Comparison of ENCODE assay signal across 19 mouse cellular contexts in genomic region chr14:11663661-11664215, GRCm38 (mm10).
DNase-seq lines count a peak whose midpoint lies in the region; ATAC-seq and TF ChIP-seq lines count a peak whose summit lies in the region.
"Had no signal": no experiment of that assay in that cellular context is flagged by ENCODE, and none has a peak within 500 bp of the region (broad histone marks: within the 10 kb centered on the region; RNA-seq: fewer than 3 reads in every experiment).

No protein-coding gene starts in this region.

- H3K9ac ChIP-seq in embryonic facial prominence, embryonic 13.5 days, result no peak overlapping the region
- H3K9ac ChIP-seq in hindbrain, embryonic 15.5 days, result no peak overlapping the region
- no peak overlapping the region for H3K9ac ChIP-seq in hindbrain, embryonic 11.5 days (ENCODE audit: low read depth, low read length)
- no peak overlapping the region for H3K9ac ChIP-seq in midbrain, postnatal 0 days (replicated peaks; ENCODE audit: low read length, poor library complexity, severe bottlenecking)
- H3K9ac ChIP-seq: kidney, embryonic 15.5 days; liver, embryonic 12.5 days; lung, embryonic 15.5 days; stomach, embryonic 15.5 days had no signal

- no peak for TF ChIP-seq POLR2A in cerebellum, adult 2 months (IDR thresholded peaks at IDR 0.05; ENCODE audit: borderline replicate concordance, insufficient read depth, low read length)

- 10% methylated on average over 11 of the region's 11 CpGs for WGBS in embryonic facial prominence, embryonic 13.5 days
- WGBS in embryonic facial prominence, embryonic 10.5 days, result 8% methylated on average over 11 of the region's 11 CpGs
- WGBS in hindbrain, embryonic 15.5 days, result 21% methylated on average over 11 of the region's 11 CpGs
- 14% methylated on average over 11 of the region's 11 CpGs for whole genome bisulfite sequencing in hindbrain, embryonic 11.5 days
- 23% methylated on average over 11 of the region's 11 CpGs for WGBS in midbrain, postnatal 0 days
- 79% methylated on average over 11 of the region's 11 CpGs for WGBS in cerebellum, adult 2 months

- H3K4me3 ChIP-seq in embryonic facial prominence, embryonic 13.5 days, result no peak overlapping the region
- H3K4me3 ChIP-seq in embryonic facial prominence, embryonic 10.5 days, result no peak overlapping the region
- no peak overlapping the region for H3K4me3 ChIP-seq in hindbrain, embryonic 15.5 days
- H3K4me3 ChIP-seq in hindbrain, embryonic 11.5 days (ENCODE audit: low read depth, low read length), result no peak overlapping the region
- no peak overlapping the region for H3K4me3 ChIP-seq in midbrain, postnatal 0 days (ENCODE audit: low read depth, low read length)
- no peak overlapping the region for H3K4me3 ChIP-seq in cerebellum, adult 2 months (replicated peaks; ENCODE audit: insufficient read depth, low read depth, low read length)
- H3K4me3 ChIP-seq: erythroblast, embryonic 14.5 days; hindbrain, embryonic 10.5 days; kidney, embryonic 15.5 days; liver, embryonic 12.5 days; lung, embryonic 15.5 days; stomach, embryonic 15.5 days had no signal

- ATAC-seq in embryonic facial prominence, embryonic 13.5 days (ENCODE audit: insufficient number of reproducible peaks, insufficient read depth, low FRiP score, low TSS enrichment, low read depth), result no peak
- ATAC-seq in hindbrain, embryonic 15.5 days (ENCODE audit: low FRiP score, low read depth), result no peak
- ATAC-seq in hindbrain, embryonic 11.5 days (ENCODE audit: low FRiP score), result no peak
- ATAC-seq in midbrain, postnatal 0 days (ENCODE audit: low FRiP score), result no peak
- ATAC-seq: intestine, embryonic 16.5 days; liver, embryonic 12.5 days had no signal

- peaks cover 39% of the 10 kb centered on the region for H3K4me1 ChIP-seq in embryonic facial prominence, embryonic 13.5 days
- H3K4me1 ChIP-seq in embryonic facial prominence, embryonic 10.5 days, result peaks cover 55% of the 10 kb centered on the region
- peaks cover 29% of the 10 kb centered on the region for H3K4me1 ChIP-seq in hindbrain, embryonic 15.5 days (replicated peaks)
- H3K4me1 ChIP-seq in hindbrain, embryonic 11.5 days (replicated peaks; ENCODE audit: control insufficient read depth, insufficient read depth, low read length), result 0 out of 2 replicates have a peak, but pooled peaks cover 2% of the 10 kb centered on the region
- peaks cover 4% of the 10 kb centered on the region; the same call in 1 of the 2 replicates for H3K4me1 ChIP-seq in midbrain, postnatal 0 days (ENCODE audit: insufficient read depth, low read length)
- peaks cover 3% of the 10 kb centered on the region; the same call in 1 of the 2 replicates for H3K4me1 ChIP-seq in cerebellum, adult 2 months (ENCODE audit: control insufficient read depth, insufficient read depth, low read length)
- H3K4me1 ChIP-seq: liver, embryonic 12.5 days; lung, embryonic 15.5 days had no signal

- no peaks in the 10 kb centered on the region for H3K27me3 ChIP-seq in embryonic facial prominence, embryonic 13.5 days
- H3K27me3 ChIP-seq in embryonic facial prominence, embryonic 10.5 days (replicated peaks; ENCODE audit: low read depth, poor library complexity, severe bottlenecking), result no peaks in the 10 kb centered on the region
- H3K27me3 ChIP-seq in hindbrain, embryonic 15.5 days, result no peaks in the 10 kb centered on the region
- H3K27me3 ChIP-seq in hindbrain, embryonic 11.5 days (ENCODE audit: control insufficient read depth, insufficient read depth, low read length), result no peaks in the 10 kb centered on the region
- H3K27me3 ChIP-seq in midbrain, postnatal 0 days (ENCODE audit: insufficient read depth, low read length), result no peaks in the 10 kb centered on the region
- H3K27me3 ChIP-seq in cerebellum, adult 2 months (ENCODE audit: control insufficient read depth, insufficient read depth, low read length), result no peaks in the 10 kb centered on the region
- H3K27me3 ChIP-seq: kidney, embryonic 15.5 days; lung, embryonic 15.5 days; stomach, embryonic 15.5 days had no signal

- H3K4me2 ChIP-seq in embryonic facial prominence, embryonic 13.5 days, result 0 out of 2 replicates have a peak overlapping the region, but pooled peaks have one; percentile 9
- H3K4me2 ChIP-seq in hindbrain, embryonic 15.5 days, result no peak overlapping the region
- no peak overlapping the region for H3K4me2 ChIP-seq in hindbrain, embryonic 11.5 days (replicated peaks; ENCODE audit: low read depth, low read length)
- no peak overlapping the region for H3K4me2 ChIP-seq in midbrain, postnatal 0 days (ENCODE audit: low read depth, low read length, poor library complexity, severe bottlenecking)
- H3K4me2 ChIP-seq: kidney, embryonic 15.5 days; liver, embryonic 12.5 days; lung, embryonic 15.5 days; stomach, embryonic 15.5 days had no signal

- no peak overlapping the region for H3K27ac ChIP-seq in embryonic facial prominence, embryonic 13.5 days
- no peak overlapping the region for H3K27ac ChIP-seq in embryonic facial prominence, embryonic 10.5 days (replicated peaks)
- H3K27ac ChIP-seq in hindbrain, embryonic 15.5 days (replicated peaks), result 0 out of 2 replicates have a peak overlapping the region, but pooled peaks have one; percentile 12
- H3K27ac ChIP-seq in hindbrain, embryonic 11.5 days (ENCODE audit: low read depth, low read length), result no peak overlapping the region
- no peak overlapping the region for H3K27ac ChIP-seq in midbrain, postnatal 0 days (ENCODE audit: low read depth, low read length)
- no peak overlapping the region for H3K27ac ChIP-seq in cerebellum, adult 2 months (ENCODE audit: insufficient read depth, low read length)
- H3K27ac ChIP-seq: hindbrain, embryonic 10.5 days; kidney, embryonic 15.5 days; liver, embryonic 12.5 days; lung, embryonic 15.5 days; stomach, embryonic 15.5 days had no signal

- no peaks in the 10 kb centered on the region for H3K9me3 ChIP-seq in embryonic facial prominence, embryonic 13.5 days
- H3K9me3 ChIP-seq in embryonic facial prominence, embryonic 10.5 days, result no peaks in the 10 kb centered on the region
- no peaks in the 10 kb centered on the region for H3K9me3 ChIP-seq in hindbrain, embryonic 15.5 days
- H3K9me3 ChIP-seq in hindbrain, embryonic 11.5 days (ENCODE audit: control insufficient read depth, low read length), result no peaks in the 10 kb centered on the region
- no peaks in the 10 kb centered on the region for H3K9me3 ChIP-seq in midbrain, postnatal 0 days (ENCODE audit: low read length)
- H3K9me3 ChIP-seq: kidney, embryonic 15.5 days; liver, embryonic 12.5 days; lung, embryonic 15.5 days; stomach, embryonic 15.5 days had no signal

- H3K36me3 ChIP-seq in embryonic facial prominence, embryonic 13.5 days, result no peaks in the 10 kb centered on the region
- H3K36me3 ChIP-seq in embryonic facial prominence, embryonic 10.5 days (replicated peaks), result no peaks in the 10 kb centered on the region; the same call in 1 of the 2 replicates
- no peaks in the 10 kb centered on the region for H3K36me3 ChIP-seq in hindbrain, embryonic 15.5 days
- no peaks in the 10 kb centered on the region for H3K36me3 ChIP-seq in hindbrain, embryonic 11.5 days (ENCODE audit: control insufficient read depth, insufficient read depth, low read length)
- no peaks in the 10 kb centered on the region for H3K36me3 ChIP-seq in midbrain, postnatal 0 days (ENCODE audit: insufficient read depth, low read length)
- H3K36me3 ChIP-seq: hindbrain, embryonic 10.5 days; kidney, embryonic 15.5 days; liver, embryonic 12.5 days; lung, embryonic 15.5 days; stomach, embryonic 15.5 days had no signal

- TF ChIP-seq CTCF in midbrain, postnatal 0 days (IDR thresholded peaks at IDR 0.05), result no peak
- no peak for TF ChIP-seq CTCF in cerebellum, adult 2 months (IDR thresholded peaks at IDR 0.05; ENCODE audit: borderline replicate concordance, insufficient read depth, low read depth, low read length)

- no peak for DNase-seq in embryonic facial prominence, embryonic 10.5 days (ENCODE audit: low spot score)
- no peak for DNase-seq in hindbrain, embryonic 11.5 days (ENCODE audit: low spot score)
- DNase-seq in ES-CJ7 (ENCODE audit: low read depth, low spot score), result peak; percentile 31
- DNase-seq in midbrain, postnatal 0 days (ENCODE audit: low spot score), result peak; percentile 38
- DNase-seq in urinary bladder, postnatal 4 days (ENCODE audit: low spot score in 2 of 2), result no peak
- no peak for DNase-seq in cerebellum, adult 2 months
- DNase-seq: adrenal gland, postnatal 36 days; cerebellum, adult 18-20 months; lung, postnatal 4 days; right cerebral cortex, postnatal 14 days had no signal

Comparison
In these comparisons a context has a peak if more than half of its experiments do, and no peak if none do; other contexts are left out.
1. DNase-seq: peak in ES-CJ7 (single experiment) and midbrain, postnatal 0 days (single experiment); none in embryonic facial prominence, embryonic 10.5 days (single experiment), hindbrain, embryonic 11.5 days (single experiment), urinary bladder, postnatal 4 days (0 of 2) and cerebellum, adult 2 months (0 of 2).